ENCODE assay signal across 14 mouse cellular contexts in the genomic region with DNA sequence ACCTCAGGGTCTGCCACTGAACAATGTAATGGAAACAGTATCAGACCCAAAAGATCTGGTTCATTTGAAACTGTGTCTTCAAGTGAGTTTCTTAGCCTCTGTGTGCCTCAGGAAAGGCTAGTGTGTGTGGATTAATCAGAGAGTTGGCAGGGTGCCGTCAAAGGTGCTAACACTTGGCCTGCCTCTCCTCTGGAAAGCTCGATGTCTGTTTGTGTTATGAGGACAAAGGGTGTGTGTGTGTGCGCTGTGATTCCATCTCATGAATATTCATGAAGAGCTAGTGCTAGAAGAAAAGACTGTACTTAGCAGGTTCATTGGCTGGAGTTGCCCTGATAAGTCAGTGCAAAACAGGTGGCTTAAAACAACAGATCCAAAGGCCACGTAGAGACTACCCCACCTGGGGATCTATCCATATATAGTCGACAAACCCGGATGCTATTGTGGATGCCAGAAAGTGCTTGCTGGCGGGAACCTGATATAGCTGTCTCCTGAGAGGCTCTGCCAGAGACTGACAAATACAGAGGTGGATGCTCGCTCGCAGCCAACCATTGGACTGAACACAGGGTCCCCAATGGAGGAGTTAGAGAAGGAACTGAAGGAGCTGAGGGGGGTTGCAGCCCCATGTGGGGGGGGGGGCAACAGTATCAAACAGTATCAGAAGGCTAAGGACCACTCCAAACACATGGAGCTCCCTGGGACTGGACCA. TPM values are rescaled to one million over a fixed set of nuclear protein-coding genes. Genes with fewer than 3 reads are reported as not detected.
A peak's percentile ranks its signal among the peaks of the same experiment; 100 is the strongest.
DNase-seq lines count a peak whose midpoint lies in the region; ATAC-seq lines count a peak whose summit lies in the region.
"Had no signal": no experiment of that assay in that cellular context is flagged by ENCODE, and none has a peak within 500 bp of the region (broad histone marks: within the 10 kb centered on the region; RNA-seq: fewer than 3 reads in every experiment).

No protein-coding gene starts in this region.

- peak; percentile 13 for DNase-seq in embryo, embryonic 10.5 days (ENCODE audit: low spot score)
- DNase-seq in embryo, embryonic 9.5 days (ENCODE audit: extremely low spot score), result no peak
- DNase-seq in MN1 (ENCODE audit: low spot score), result peak; percentile 4
- peak; percentile 76 to 80 for DNase-seq in kidney, postnatal 36 days
- no peak for DNase-seq in left cerebral cortex, adult 11 months (ENCODE audit: low spot score)
- DNase-seq in left cerebral cortex, postnatal 4 days, result no peak
- DNase-seq in thymus, postnatal 4 days, result no peak
- DNase-seq: adrenal gland, adult 8-10 months; cerebellum, adult 9-10 months had no signal

- no peaks in the 10 kb centered on the region for H3K9me3 ChIP-seq in forebrain, embryonic 15.5 days
- H3K9me3 ChIP-seq: heart, embryonic 15.5 days had no signal

- intact Hi-C loops in left cerebral cortex, postnatal 4 days (cut with DNase I), result no loop called here

- H3K36me3 ChIP-seq in forebrain, embryonic 15.5 days, result peaks cover 5% of the 10 kb centered on the region
- H3K36me3 ChIP-seq: heart, embryonic 15.5 days had no signal

- H3K4me2 ChIP-seq in forebrain, embryonic 15.5 days (replicated peaks), result no peak overlapping the region
- H3K4me2 ChIP-seq: heart, embryonic 15.5 days had no signal

- H3K4me3 ChIP-seq in forebrain, embryonic 15.5 days, result no peak overlapping the region
- H3K4me3 ChIP-seq: heart, embryonic 15.5 days; megakaryocyte, embryonic 14.5 days had no signal

- peak; percentile 79; the same call in 1 of the 2 replicates for ATAC-seq in forebrain, embryonic 15.5 days (replicated peaks)

- no peaks in the 10 kb centered on the region for H3K27me3 ChIP-seq in forebrain, embryonic 15.5 days
- H3K27me3 ChIP-seq: heart, embryonic 15.5 days had no signal

- peaks cover 15% of the 10 kb centered on the region for H3K4me1 ChIP-seq in forebrain, embryonic 15.5 days
- H3K4me1 ChIP-seq: heart, embryonic 15.5 days had no signal

- H3K27ac ChIP-seq in forebrain, embryonic 15.5 days (replicated peaks), result no peak overlapping the region
- H3K27ac ChIP-seq: heart, embryonic 15.5 days; kidney, postnatal 0 days had no signal

- no peak overlapping the region for H3K9ac ChIP-seq in forebrain, embryonic 15.5 days (replicated peaks)
- H3K9ac ChIP-seq: heart, embryonic 15.5 days had no signal

- 20% methylated on average over 9 of the region's 9 CpGs for WGBS in forebrain, embryonic 15.5 days

RNA-seq across cellular contexts. Expression of a gene that starts 17.9 kb away (rescaled TPM):
- 23.9 and 26.0 TPM in 2 replicates for polyA plus RNA-seq in forebrain, embryonic 15.5 days (2015; fragmentation: Nextera tagmentation; extraction: Ambion mirVana)
- total RNA-seq in left cerebral cortex, postnatal 4 days (2021), result 100 to 1,000 TPM; 251 to 271 TPM
- polyA plus RNA-seq: spleen, adult 2 months had no signal

RNA-seq across cellular contexts. Expression of a gene that starts 52.0 kb away (rescaled TPM):
- 89.5 and 93.0 TPM in 2 replicates for polyA plus RNA-seq in forebrain, embryonic 15.5 days (2015; fragmentation: Nextera tagmentation; extraction: Ambion mirVana)
- total RNA-seq in left cerebral cortex, postnatal 4 days (2021), result 10 to 100 TPM; 62.1 to 69.6 TPM

RNA-seq across cellular contexts. Expression of a gene that starts 52.1 kb away (rescaled TPM):
- 34.0 and 40.5 TPM in 2 replicates for polyA plus RNA-seq in forebrain, embryonic 15.5 days (2015; fragmentation: Nextera tagmentation; extraction: Ambion mirVana)
- total RNA-seq in left cerebral cortex, postnatal 4 days (2021), result 10 to 100 TPM; 21.2 to 24.2 TPM

RNA-seq across cellular contexts. Expression of a gene that starts 59.2 kb away (rescaled TPM):
- polyA plus RNA-seq in forebrain, embryonic 15.5 days (2015; fragmentation: Nextera tagmentation; extraction: Ambion mirVana), result 0.18 and 0.46 TPM in 2 replicates
- total RNA-seq in left cerebral cortex, postnatal 4 days (2021), result under 1 TPM; 0.28 to 0.44 TPM

Comparison
In these comparisons a context has a peak if more than half of its experiments do, and no peak if none do; other contexts are left out.
1. DNase-seq: peak in embryo, embryonic 10.5 days (single experiment), MN1 (single experiment) and kidney, postnatal 36 days (2 of 2); none in embryo, embryonic 9.5 days (single experiment), left cerebral cortex, adult 11 months (single experiment), left cerebral cortex, postnatal 4 days (single experiment) and thymus, postnatal 4 days (single experiment).